Mouse (Mus musculus): Measurements from ENCODE around the gene Ankfn1. TPM values are rescaled to one million over a fixed set of nuclear protein-coding genes. Genes with fewer than 3 reads are reported as not detected.
A peak's percentile ranks its signal among the peaks of the same experiment; 100 is the strongest.

Gene Ankfn1
- polyA plus RNA-seq, 1 experiment from 2014 or later: 0.82 TPM

DNA sequence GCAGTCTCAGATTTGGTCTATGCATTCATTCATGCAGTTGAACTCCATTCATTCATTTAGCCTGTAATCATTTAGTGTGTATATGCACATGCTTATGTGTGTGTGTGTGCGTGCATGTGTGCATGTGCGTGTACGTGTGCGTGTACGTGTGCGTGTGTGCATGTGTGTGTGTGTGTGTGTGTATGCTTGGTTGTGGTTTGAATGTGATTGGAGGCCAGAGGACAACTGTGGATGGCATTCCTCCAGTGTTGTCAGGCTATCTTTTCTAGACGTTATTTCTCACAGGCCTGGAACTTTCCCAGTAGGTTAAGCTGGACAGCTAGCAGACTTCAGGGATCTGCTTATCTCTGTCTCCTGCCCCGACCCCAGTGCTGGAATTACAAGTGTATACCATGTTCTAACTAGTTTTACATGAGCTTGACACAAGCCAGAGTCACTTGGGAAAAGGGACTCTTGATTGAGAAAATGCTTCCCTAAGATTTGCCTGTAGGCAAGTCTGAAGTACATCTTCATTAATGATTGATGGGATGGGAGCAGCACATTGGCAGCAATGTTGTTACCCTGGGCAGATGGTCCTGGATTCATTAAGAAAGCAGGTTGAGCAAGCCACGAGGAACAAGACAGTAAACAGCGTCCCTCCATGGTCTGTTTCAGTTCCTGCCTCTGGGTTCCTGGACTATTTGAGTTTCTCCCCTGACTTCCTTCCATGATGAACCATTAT, 43.3 kb downstream of the Ankfn1 start:
- DNase-seq (ENCODE audit: low spot score): no peak
- H3K4me1 ChIP-seq (replicated peaks): no peaks in the 10 kb centered on the region
- H3K27me3 ChIP-seq (ENCODE audit: insufficient read depth, poor library complexity, severe bottlenecking): no peaks in the 10 kb centered on the region
- no peaks in the 10 kb centered on the region for H3K36me3 ChIP-seq
- no peaks in the 10 kb centered on the region for H3K9me3 ChIP-seq
- H3K27ac ChIP-seq: no peak overlapping the region
- H3K4me3 ChIP-seq: no peak overlapping the region
- 85% methylated on average over 10 of the region's 10 CpGs for WGBS

DNA sequence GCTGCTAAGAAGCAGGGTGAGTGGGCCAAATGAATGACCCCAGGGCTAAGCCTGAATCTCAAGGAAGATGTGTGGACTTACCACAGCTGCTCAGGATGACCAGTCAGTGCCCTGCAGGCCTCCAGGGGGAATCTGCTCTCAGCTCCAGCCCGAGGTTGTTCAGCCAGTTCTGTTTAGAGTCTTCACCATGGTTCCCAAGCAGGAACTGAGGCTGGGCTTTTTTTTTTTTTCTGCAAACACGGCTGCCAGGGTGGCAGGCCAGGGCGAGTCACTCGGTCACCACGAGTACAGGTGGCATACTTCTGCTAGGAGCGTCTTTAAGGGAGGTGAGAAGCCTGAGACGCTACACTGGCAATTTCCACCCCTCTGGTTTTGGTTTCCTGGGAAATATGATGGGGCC, 43.9 kb downstream of the Ankfn1 start:
- Histone ChIP-seq H3K4me3 (no peak overlapping the region), H3K36me3 (no peaks in the 10 kb centered on the region), H3K27me3 (ENCODE audit: insufficient read depth, poor library complexity, severe bottlenecking) (no peaks in the 10 kb centered on the region), H3K4me1 (replicated peaks) (no peaks in the 10 kb centered on the region), H3K9me3 (no peaks in the 10 kb centered on the region), H3K27ac (no peak overlapping the region)
- DNase-seq (ENCODE audit: low spot score): no peak
- WGBS: 85% methylated on average over 7 of the region's 7 CpGs

DNA sequence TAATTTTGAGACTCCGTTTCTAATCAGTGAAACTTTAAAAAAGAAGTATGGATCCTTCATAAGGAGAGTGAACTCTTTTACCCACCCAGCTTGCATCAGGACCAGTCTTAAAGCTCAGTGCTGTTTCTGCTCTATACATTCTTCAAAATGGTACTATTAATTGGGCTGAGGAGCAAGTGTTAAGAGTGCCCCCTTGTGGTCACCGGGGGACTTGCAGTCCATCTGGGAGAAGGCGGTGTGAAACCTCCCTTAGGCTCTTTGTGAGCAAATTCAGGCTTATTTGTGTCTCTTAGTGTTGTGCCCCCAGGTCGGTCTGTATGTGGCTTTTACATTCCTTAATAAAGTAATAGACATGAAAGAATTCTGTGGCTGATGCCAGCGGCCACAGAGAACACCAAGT, 56.6 kb downstream of the Ankfn1 start:
- no peak overlapping the region for H3K27ac ChIP-seq
- H3K4me3 ChIP-seq: no peak overlapping the region
- no peaks in the 10 kb centered on the region for H3K27me3 ChIP-seq (ENCODE audit: insufficient read depth, poor library complexity, severe bottlenecking)
- H3K36me3 ChIP-seq: no peaks in the 10 kb centered on the region
- H3K4me1 ChIP-seq (replicated peaks): no peaks in the 10 kb centered on the region
- H3K9me3 ChIP-seq: no peaks in the 10 kb centered on the region
- DNase-seq (ENCODE audit: low spot score): peak; percentile 81
- 19% methylated on average over 5 of the region's 5 CpGs for WGBS

DNA sequence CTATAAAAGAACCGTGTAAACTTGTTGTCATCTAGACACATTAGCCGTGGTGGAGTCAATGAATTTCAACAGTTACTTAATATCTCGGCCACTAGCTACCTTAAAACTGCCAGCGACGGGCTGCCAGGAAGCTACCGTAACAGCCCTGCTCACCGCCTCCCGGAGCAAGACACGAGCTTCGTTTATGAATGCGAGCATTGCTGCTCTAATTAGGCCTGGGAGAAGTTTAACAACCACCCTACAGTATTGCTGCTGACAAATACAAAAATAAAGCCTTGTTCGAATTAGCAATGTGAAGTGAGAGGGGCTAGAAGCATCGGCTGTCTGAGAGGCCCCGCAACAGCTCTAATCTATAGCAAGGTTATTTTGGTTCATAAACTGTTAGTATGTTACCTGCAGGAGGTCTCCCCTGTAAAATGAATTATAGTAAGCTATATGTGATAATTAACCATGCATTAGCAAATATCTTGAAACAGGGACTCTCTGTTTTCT, 58.9 kb downstream of the Ankfn1 start:
- Histone ChIP-seq H3K9me3 (no peaks in the 10 kb centered on the region), H3K27ac (no peak overlapping the region), H3K4me1 (replicated peaks) (no peaks in the 10 kb centered on the region), H3K27me3 (ENCODE audit: insufficient read depth, poor library complexity, severe bottlenecking) (no peaks in the 10 kb centered on the region), H3K4me3 (no peak overlapping the region), H3K36me3 (no peaks in the 10 kb centered on the region)
- no peak for DNase-seq (ENCODE audit: low spot score)
- WGBS: 87% methylated on average over 14 of the region's 14 CpGs

DNA sequence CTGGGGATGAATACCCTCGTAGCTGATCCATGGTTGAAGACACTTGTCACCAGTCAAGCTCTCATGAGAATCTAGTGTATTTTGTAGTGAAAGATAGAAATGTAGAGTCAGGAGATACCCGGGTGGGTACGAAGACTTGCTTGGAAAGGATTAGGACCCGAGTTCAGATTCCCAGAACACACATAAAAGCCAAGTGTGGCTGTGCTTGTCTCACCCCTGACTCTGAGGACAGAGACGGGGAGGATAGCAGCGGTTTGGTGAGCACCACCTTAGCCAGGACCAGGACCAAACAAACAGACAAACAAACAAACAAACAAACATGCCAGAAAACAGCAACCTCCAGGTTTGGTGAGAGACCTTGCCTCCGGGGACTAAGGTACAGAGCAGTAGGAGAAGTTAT, 61.1 kb downstream of the Ankfn1 start:
- H3K4me1 ChIP-seq (replicated peaks): no peaks in the 10 kb centered on the region
- 93% methylated on average over 7 of the region's 7 CpGs for WGBS
- DNase-seq (ENCODE audit: low spot score): no peak
- no peak overlapping the region for H3K27ac ChIP-seq
- H3K36me3 ChIP-seq: no peaks in the 10 kb centered on the region
- no peaks in the 10 kb centered on the region for H3K27me3 ChIP-seq (ENCODE audit: insufficient read depth, poor library complexity, severe bottlenecking)
- H3K9me3 ChIP-seq: no peaks in the 10 kb centered on the region
- H3K4me3 ChIP-seq: no peak overlapping the region

DNA sequence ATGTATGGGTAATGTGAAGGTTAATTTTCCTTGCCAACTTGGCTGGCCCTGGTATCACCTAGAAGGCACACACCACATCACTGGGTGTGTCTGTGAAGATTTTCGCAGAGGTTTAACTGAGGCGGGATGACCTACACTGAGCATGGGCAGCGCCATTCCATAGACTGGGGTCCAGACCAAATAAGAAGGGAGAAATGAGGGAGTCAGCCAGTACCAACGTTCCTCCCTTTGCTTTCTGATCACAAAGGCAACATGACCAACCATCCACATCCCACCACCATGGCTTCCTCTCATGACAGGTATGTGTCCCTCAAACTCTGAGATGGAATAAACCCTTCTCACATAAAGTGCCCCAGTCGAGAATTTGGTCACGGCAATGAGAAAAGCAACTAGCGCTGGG, 68.9 kb downstream of the Ankfn1 start:
- H3K9me3 ChIP-seq: no peaks in the 10 kb centered on the region
- no peak for DNase-seq (ENCODE audit: low spot score)
- no peaks in the 10 kb centered on the region for H3K27me3 ChIP-seq (ENCODE audit: insufficient read depth, poor library complexity, severe bottlenecking)
- H3K36me3 ChIP-seq: no peaks in the 10 kb centered on the region
- WGBS: 93% methylated on average over 7 of the region's 7 CpGs
- no peaks in the 10 kb centered on the region for H3K4me1 ChIP-seq (replicated peaks)
- H3K27ac ChIP-seq: no peak overlapping the region
- H3K4me3 ChIP-seq: no peak overlapping the region

DNA sequence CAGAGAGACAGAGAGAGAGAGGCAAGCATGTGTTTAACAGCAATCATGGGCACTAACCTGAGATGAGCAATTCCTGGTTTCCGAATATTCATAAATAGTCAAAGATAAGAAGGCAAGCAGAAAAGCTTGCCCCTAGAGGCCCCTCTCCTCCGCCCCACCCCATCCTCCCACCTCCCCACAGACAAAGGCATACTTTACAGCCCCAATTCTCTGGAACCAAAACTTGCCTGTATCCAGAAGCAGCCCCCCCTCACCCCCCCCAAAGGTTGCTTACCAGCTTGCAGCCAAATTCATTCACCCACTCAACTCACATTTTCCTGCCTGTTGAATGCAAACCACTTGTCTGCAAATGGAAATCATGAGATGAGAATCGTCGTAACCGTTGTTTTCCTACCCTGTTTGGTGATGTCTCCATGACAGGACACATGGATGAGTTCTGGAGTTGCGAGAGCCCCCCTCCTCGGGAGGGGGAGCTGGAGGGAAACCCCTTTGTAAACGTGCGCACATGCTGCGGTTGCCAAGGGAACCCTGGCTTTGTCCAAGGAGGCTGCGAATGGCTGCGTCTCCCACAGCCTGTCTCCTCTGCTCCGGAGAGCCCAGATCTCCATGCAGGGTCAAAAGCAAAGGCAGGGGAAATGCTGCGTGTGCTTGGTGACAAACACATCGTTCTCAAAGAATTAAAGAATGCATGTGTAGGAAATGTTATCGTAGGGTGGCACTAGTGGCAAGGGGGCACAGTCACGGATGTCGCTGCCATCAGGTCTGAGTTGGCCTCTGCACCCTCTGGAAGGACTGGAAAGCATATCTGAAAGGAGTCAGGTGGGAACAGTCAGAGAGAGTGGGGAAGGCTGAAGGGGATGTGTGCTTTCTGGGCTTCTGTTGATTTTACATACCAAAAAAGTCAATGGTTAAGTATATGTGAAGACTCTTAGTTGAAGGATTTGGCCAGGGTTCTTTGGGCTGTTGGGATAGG, 80.7 kb downstream of the Ankfn1 start:
- peak overlapping the region; percentile 43 for H3K4me3 ChIP-seq
- peaks cover 18% of the 10 kb centered on the region for H3K4me1 ChIP-seq (replicated peaks)
- H3K9me3 ChIP-seq: no peaks in the 10 kb centered on the region
- 36% methylated on average over 18 of the region's 18 CpGs for WGBS
- DNase-seq (ENCODE audit: low spot score): peak; percentile 73
- no peaks in the 10 kb centered on the region for H3K36me3 ChIP-seq
- H3K27ac ChIP-seq: peak overlapping the region; percentile 81
- H3K27me3 ChIP-seq (ENCODE audit: insufficient read depth, poor library complexity, severe bottlenecking): peaks cover 5% of the 10 kb centered on the region; the same call in 1 of the 2 replicates

DNA sequence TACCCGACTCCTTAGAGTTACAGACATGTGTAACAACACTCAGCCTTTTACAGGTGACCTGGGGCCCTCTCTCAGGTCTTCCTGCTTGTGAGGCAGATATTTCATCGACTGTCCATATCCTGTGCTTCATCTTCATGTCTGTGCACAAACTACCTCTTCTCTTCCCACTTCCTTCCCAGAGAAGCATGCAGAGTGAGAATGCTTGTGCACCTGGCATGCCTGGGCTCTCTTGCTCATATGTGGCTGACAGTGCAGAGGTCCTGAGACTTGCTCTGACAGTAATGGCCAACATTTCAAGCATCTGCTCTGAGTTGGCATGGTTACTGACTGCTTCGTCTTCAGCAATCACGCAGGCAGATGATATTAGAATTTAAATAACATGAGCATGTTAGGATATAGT, 83.8 kb downstream of the Ankfn1 start:
- 88% methylated on average over 4 of the region's 4 CpGs for WGBS
- DNase-seq (ENCODE audit: low spot score): no peak
- no peak overlapping the region for H3K4me3 ChIP-seq
- H3K27me3 ChIP-seq (ENCODE audit: insufficient read depth, poor library complexity, severe bottlenecking): 0 out of 2 replicates have a peak, but pooled peaks cover 5% of the 10 kb centered on the region
- H3K9me3 ChIP-seq: no peaks in the 10 kb centered on the region
- H3K36me3 ChIP-seq: no peaks in the 10 kb centered on the region
- no peak overlapping the region for H3K27ac ChIP-seq
- peaks cover 18% of the 10 kb centered on the region for H3K4me1 ChIP-seq (replicated peaks)

DNA sequence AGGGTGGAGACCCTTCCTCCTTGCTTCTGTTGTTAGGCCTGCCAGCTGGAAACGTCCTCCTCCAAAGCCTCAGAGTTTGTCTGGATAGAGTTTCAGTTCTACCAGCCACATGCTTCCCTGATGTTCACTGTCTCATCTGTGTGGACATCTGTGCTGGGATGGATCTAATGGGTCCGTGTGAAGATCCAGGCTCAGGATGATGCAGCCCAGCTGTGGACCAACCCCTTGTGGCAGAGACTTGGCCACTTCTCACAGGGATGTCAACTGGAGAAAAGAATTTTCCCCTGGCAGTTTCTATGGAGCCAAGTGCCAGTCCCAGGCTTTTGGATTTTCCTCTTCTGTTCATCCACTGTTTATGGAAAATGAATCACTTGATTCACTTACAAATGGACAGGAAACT, 100.5 kb downstream of the Ankfn1 start:
- Histone ChIP-seq H3K27me3 (ENCODE audit: insufficient read depth, poor library complexity, severe bottlenecking) (no peaks in the 10 kb centered on the region), H3K36me3 (no peaks in the 10 kb centered on the region), H3K27ac (no peak overlapping the region), H3K4me3 (no peak overlapping the region), H3K9me3 (no peaks in the 10 kb centered on the region), H3K4me1 (replicated peaks) (peaks cover 20% of the 10 kb centered on the region)
- 80% methylated on average over 2 of the region's 2 CpGs for WGBS
- no peak for DNase-seq (ENCODE audit: low spot score)

DNA sequence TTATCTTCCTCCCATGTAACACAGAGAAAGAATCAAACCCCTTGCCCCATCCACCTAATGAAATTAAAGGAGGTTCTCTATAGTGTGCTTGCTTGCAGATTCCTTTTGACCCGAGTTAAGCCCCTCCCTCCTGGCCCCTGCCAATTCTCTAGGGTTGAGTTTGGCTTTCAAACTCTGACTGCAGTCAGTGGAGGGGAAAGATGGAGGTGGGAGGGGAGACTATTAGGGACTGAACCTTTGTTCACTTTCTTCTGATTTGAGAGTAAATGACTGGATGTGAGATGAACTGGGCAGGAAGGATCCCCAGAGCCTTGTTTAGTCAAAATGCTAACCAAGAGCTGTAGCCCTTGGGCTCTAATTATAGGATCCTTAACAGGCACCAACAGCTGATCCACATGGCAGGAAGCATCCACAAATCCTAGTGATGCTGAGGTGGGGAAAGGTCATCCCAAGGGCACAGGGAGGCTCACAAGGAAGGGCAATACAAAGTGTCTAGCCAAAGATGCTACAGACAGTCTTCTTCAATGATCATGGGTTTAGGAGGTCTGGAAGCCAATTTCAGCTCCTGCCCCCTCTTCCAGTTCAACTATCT, 103.4 kb downstream of the Ankfn1 start:
- 5% methylated on average over 1 of the region's 1 CpGs for WGBS
- no peak overlapping the region for H3K27ac ChIP-seq
- H3K9me3 ChIP-seq: no peaks in the 10 kb centered on the region
- no peaks in the 10 kb centered on the region for H3K36me3 ChIP-seq
- no peak for DNase-seq (ENCODE audit: low spot score)
- H3K4me3 ChIP-seq: no peak overlapping the region
- no peaks in the 10 kb centered on the region for H3K27me3 ChIP-seq (ENCODE audit: insufficient read depth, poor library complexity, severe bottlenecking)
- peaks cover 20% of the 10 kb centered on the region for H3K4me1 ChIP-seq (replicated peaks)

DNA sequence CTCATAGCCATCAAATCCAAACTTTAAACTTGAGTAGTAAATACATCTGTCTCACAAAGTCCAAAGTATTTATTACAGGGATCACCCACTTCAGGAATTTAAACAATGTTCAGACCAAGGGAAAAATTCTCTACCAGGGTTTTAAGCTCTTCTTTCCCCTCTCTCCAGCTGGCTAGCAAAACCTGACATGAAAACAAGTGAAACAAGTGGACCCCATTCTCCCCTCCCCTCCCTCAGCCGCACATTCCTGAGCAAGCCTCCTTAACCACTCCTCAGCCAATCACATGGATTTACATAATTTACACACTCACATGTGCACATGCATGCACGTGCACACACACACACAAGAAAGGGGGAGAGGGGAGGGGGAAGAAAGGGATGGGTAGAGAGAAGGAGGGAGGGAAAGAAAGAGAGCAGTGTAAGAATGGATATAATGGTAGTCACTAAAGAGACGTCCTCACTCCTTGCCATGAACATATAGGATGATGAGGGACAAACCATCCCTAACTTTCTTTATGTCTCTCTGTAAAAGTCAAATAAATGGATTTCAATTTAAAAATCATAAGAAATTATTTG, 104.9 kb downstream of the Ankfn1 start:
- no peak for DNase-seq (ENCODE audit: low spot score)
- Histone ChIP-seq H3K27ac (no peak overlapping the region), H3K27me3 (ENCODE audit: insufficient read depth, poor library complexity, severe bottlenecking) (no peaks in the 10 kb centered on the region), H3K36me3 (no peaks in the 10 kb centered on the region), H3K4me1 (replicated peaks) (peaks cover 20% of the 10 kb centered on the region), H3K9me3 (no peaks in the 10 kb centered on the region), H3K4me3 (no peak overlapping the region)
- 77% methylated on average over 3 of the region's 3 CpGs for WGBS

DNA sequence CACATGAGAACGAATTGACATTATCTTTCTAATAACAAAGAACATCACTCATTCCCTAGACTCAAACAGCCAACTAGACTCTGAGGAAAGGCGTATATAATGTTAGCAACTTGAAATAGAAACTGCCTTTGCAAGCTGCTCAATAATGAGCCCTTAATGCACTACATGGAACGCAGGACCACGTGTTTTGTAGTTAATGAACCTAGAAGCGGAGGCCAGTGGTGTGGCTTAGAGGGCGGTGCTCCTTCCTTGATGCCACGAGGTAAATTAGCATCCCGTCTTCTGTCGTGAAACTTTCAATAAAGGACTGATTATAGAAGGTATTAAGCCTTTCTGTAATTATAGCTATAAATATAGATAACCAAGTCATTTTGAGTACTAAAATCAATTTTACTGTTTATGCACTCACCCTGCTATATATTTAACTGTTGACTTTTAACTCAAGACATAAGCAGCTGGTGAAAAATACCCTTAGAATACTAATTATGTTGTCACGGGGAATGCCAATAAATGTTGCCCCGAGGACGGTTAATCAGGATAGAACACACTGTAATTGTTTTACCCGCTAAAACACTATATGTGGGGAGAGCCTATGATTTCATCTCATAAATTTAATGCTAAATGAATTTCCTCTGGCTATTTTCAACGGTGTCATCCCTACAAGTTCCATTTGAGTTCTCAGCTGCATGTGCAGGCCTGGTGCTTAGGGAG, 112.1 kb downstream of the Ankfn1 start:
- no peak for DNase-seq (ENCODE audit: low spot score)
- WGBS: 86% methylated on average over 14 of the region's 14 CpGs
- no peak overlapping the region for H3K4me3 ChIP-seq
- no peaks in the 10 kb centered on the region for H3K9me3 ChIP-seq
- H3K4me1 ChIP-seq (replicated peaks): no peaks in the 10 kb centered on the region
- H3K36me3 ChIP-seq: no peaks in the 10 kb centered on the region
- H3K27ac ChIP-seq: no peak overlapping the region
- no peaks in the 10 kb centered on the region for H3K27me3 ChIP-seq (ENCODE audit: insufficient read depth, poor library complexity, severe bottlenecking)

All from hindbrain, embryonic 10.5 days (tissue).